Mouse (Mus musculus) lung, adult 2 months (tissue): ENCODE measurements around the gene Btbd16. TPM values are rescaled to one million over a fixed set of nuclear protein-coding genes. Genes with fewer than 3 reads are reported as not detected.

Experiments used
- DNase-seq: peaks from one replicate; pipeline ENCODE4 v3.0.0; 2022
- H3K4me1 ChIP-seq: fragments of 200-500 bp; 2 replicates; pipeline ENCODE4 v1.6.1; 2011; ENCODE audit warnings: low read length; ENCODE audit not compliant: control insufficient read depth, insufficient read depth
- H3K4me3 ChIP-seq: fragments of 200-500 bp; replicated peaks from 2 replicates; pipeline ENCODE3; 2011; ENCODE audit warnings: low read depth, mild to moderate bottlenecking, control low read depth, low read length; ENCODE audit errors: extremely low read depth
- CTCF ChIP-seq: fragments of 200-500 bp; IDR thresholded peaks from 2 replicates; pipeline ENCODE4 v1.5.1; 2011; ENCODE audit warnings: mild to moderate bottlenecking, low read length, control low read depth; ENCODE audit not compliant: insufficient read depth
- POLR2A ChIP-seq: fragments of 200-500 bp; IDR thresholded peaks from 2 replicates; pipeline ENCODE4 v1.6.1; 2011; ENCODE audit warnings: low read depth, mild to moderate bottlenecking, control low read depth, low read length, borderline replicate concordance; ENCODE audit errors: extremely low read depth
- WGBS: fragments of 180-500 bp; shearing (Covaris S2); methylation state at CpG from one replicate; pipeline ENCODE4 v1.1.7; 2018; 5-methylcytosine and 5-hydroxymethylcytosine counted together
- polyA plus RNA-seq: library from polyadenylated mRNA; depleted of rRNA; stranded (reverse); fragments of >200 nt; gene quantifications from 2 replicates; pipeline ENCODE4 v1.2.3, GENCODE M21; 2012; rRNA removed

The Btbd16 gene
- not detected in 2 replicates for polyA plus RNA-seq

GRCm38 (mm10) chr7:130773914-130774630 lies at the start of gene Btbd16:
Btbd16 (plus strand) TSS chr7:130774069.
- WGBS: 43% methylated on average over 9 of the region's 9 CpGs
- no peak for TF ChIP-seq POLR2A
- TF ChIP-seq CTCF: no peak

GRCm38 (mm10) chr7:130726185-130726584 lies 47.7 kb upstream of the Btbd16 start:
- no peak overlapping the region for H3K4me3 ChIP-seq
- H3K4me1 ChIP-seq: 0 out of 2 replicates have a peak, but pooled peaks cover 2% of the 10 kb centered on the region
- DNase-seq: no peak
- TF ChIP-seq POLR2A: no peak
- TF ChIP-seq CTCF: no peak
- 61% methylated on average over 3 of the region's 3 CpGs for WGBS

More at GRCm38 (mm10) chr7:130773914-130774630, at the start of gene Btbd16:
- DNase-seq: no peak
- H3K4me3 ChIP-seq: no peak within 1 kb of the TSS
- no peaks in the 10 kb centered on the region for H3K4me1 ChIP-seq

- no peak for TF ChIP-seq POLR2A
- TF ChIP-seq CTCF: no peak
Observed at GRCm38 (mm10) chr7:130726724-130727422, 47.0 kb upstream of the Btbd16 start.

DNA sequence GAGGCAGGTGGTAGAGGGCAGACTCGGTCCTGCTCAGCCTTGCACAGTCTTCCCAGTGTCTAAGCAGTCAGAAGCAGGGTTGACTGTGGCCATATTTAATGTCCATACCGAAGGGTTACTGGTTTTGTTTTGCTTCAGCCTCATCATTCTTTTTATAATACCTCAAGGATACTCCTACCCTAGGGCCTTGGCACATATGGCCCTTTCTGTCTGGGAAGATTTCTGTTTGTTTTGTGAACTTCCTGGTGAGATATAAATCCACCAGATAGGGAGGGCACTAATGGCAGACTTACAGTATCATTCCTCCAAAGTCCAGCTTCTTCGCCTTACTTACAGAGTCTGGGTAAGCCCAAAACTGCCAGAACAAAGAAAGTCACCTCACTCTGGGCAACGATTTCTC lies 46.3 kb upstream of the Btbd16 start:
- Histone ChIP-seq H3K4me1 (no peaks in the 10 kb centered on the region), H3K4me3 (no peak overlapping the region)
- WGBS: 78% methylated on average over 4 of the region's 4 CpGs
- TF ChIP-seq CTCF (no peak), POLR2A (no peak)
- no peak for DNase-seq

More at GRCm38 (mm10) chr7:130726724-130727422, 47.0 kb upstream of the Btbd16 start:
- no peak overlapping the region for H3K4me3 ChIP-seq
- DNase-seq: no peak
- H3K4me1 ChIP-seq: no peaks in the 10 kb centered on the region
- WGBS: 36% methylated on average over 8 of the region's 8 CpGs

DNA sequence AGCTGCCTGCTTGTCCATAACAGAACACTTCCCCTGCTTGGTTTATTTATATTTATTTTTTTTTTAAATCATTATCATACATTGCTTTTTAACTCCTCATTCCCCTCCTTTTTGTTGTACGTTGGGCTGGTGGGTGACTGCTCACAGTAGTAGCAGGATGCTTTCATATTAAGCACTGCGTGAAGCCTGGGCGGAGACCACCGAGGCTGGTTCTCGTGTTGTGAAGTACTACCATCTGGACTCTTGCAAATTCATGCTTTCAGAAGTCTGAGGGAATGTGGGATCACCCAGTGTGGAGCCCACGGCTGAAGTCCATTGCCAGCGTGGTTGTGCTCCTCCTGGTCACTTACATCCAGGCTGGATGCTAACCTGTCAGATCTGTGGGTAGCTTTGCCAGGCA lies 42.1 kb upstream of the Btbd16 start:
- TF ChIP-seq POLR2A (no peak), CTCF (no peak)
- WGBS: 83% methylated on average over 7 of the region's 7 CpGs
- H3K4me1 ChIP-seq: no peaks in the 10 kb centered on the region
- no peak overlapping the region for H3K4me3 ChIP-seq
- DNase-seq: no peak

- Histone ChIP-seq H3K4me1 (no peaks in the 10 kb centered on the region), H3K4me3 (no peak overlapping the region)
- no peak for DNase-seq
- no peak for TF ChIP-seq CTCF
- TF ChIP-seq POLR2A: no peak
- 77% methylated on average over 6 of the region's 6 CpGs for WGBS
Observed at GRCm38 (mm10) chr7:130732908-130733307, 41.0 kb upstream of the Btbd16 start.

DNA sequence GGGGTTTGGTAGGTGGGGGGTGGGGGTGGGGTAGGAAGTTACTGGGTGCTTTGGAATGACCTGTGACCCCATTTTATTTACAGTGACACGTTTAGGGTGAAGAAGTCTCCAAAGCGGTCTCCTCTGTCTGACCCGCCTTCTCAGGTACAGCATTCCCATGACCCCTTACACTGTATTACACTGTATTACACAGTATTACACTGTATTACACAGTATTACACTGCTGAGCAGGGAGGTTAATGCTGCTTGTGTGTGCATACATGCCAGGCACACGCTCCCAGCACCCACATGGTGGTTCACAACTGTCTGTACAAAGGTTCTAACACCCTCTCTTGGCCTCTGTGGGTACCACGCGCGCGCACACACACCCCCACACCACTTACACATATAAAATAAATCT lies 40.4 kb upstream of the Btbd16 start:
- Histone ChIP-seq H3K4me3 (no peak overlapping the region), H3K4me1 (no peaks in the 10 kb centered on the region)
- 91% methylated on average over 8 of the region's 8 CpGs for WGBS
- DNase-seq: no peak
- TF ChIP-seq POLR2A: no peak
- TF ChIP-seq CTCF: no peak

DNA sequence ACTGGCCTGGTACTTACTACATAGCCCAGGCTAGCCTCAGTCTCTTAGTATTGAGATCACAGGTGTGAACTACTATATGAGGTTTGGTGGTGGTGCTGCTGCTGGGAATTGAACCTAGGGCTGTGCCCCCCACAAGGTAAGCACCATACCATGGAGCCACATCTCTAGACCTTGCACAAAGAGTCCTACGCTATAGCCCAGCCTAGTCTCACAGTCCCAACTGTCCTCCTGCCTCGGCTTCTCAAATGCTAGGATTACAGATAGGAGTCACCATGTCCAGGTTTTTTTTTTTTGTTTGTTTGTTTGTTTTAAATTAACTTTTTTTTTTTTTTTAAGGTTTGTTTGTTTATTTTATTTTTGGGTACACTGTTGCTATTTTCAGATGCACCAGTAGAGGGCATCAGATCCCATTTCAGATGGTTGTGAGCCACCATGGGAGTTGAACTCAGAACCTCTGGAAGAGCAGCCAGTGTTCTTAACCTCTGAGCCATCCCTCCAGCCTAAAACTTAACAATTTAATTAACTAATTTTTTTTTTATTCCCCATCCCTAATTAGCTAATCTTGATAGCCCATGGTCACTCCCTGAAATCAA lies 39.6 kb upstream of the Btbd16 start:
- TF ChIP-seq CTCF (no peak), POLR2A (no peak)
- Histone ChIP-seq H3K4me1 (no peaks in the 10 kb centered on the region), H3K4me3 (no peak overlapping the region)
- 93% methylated on average over 2 of the region's 2 CpGs for WGBS
- no peak for DNase-seq

GRCm38 (mm10) chr7:130741099-130741498 lies 32.8 kb upstream of the Btbd16 start:
- Histone ChIP-seq H3K4me1 (no peaks in the 10 kb centered on the region; the same call in 1 of the 2 replicates), H3K4me3 (no peak overlapping the region)
- no peak for DNase-seq
- 72% methylated on average over 4 of the region's 4 CpGs for WGBS
- TF ChIP-seq POLR2A (no peak), CTCF (no peak)
